Mouse (Mus musculus): ENCODE results near the gene Cox6b2.

Gene Cox6b2

GRCm38 (mm10) chr7:4764946-4765710 lies 12.2 kb upstream of the Cox6b2 start:
- DNase-seq (ENCODE audit: low spot score): peak; percentile 34

GRCm38 (mm10) chr7:4759670-4760069 lies 6.8 kb upstream of the Cox6b2 start:
- DNase-seq (ENCODE audit: low spot score): no peak

GRCm38 (mm10) chr7:4751971-4752820 lies 698 bp downstream of the Cox6b2 start:
- DNase-seq (ENCODE audit: low spot score): no peak

DNA sequence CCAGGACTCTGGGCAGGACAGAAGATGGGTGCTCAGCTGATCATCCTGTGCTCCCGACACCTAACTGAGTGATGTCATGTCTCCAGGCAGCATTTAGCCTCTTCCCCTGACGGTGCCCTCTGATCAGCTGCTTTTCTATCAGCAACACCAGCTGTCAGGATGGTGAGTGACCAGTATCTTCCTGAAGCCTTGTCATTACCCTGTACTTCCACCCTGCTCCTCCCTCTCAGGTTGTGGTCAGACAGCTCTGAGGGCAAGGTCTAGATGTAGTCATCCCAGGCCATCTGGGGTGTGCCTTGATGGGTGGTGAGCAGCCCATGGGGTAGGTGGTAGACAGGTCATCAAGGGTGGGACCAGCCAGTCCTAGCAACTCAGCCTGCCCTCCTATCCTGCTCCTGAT lies 3.7 kb downstream of the Cox6b2 start:
- DNase-seq (ENCODE audit: low spot score): no peak

DNA sequence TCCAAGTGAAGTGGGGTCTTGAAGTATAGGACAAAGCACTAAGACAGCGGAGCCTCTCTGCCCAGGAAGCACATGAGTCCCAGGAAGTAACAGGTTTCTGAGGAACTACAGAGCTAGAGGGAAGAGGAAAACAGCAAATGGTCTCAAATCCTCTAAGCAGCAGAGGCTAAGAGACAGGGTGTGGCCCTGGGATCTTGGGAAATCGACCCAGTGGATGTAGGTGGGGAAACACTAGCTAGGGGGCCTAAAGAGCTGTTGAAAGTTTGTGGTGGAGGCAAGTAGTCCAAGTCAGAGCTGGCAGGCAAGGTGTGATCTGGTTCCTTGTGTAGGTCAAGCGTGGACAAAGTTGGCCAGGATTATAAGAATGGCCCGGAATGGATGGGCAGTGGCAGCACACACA lies 4.6 kb downstream of the Cox6b2 start:
- no peak for DNase-seq (ENCODE audit: low spot score)

DNA sequence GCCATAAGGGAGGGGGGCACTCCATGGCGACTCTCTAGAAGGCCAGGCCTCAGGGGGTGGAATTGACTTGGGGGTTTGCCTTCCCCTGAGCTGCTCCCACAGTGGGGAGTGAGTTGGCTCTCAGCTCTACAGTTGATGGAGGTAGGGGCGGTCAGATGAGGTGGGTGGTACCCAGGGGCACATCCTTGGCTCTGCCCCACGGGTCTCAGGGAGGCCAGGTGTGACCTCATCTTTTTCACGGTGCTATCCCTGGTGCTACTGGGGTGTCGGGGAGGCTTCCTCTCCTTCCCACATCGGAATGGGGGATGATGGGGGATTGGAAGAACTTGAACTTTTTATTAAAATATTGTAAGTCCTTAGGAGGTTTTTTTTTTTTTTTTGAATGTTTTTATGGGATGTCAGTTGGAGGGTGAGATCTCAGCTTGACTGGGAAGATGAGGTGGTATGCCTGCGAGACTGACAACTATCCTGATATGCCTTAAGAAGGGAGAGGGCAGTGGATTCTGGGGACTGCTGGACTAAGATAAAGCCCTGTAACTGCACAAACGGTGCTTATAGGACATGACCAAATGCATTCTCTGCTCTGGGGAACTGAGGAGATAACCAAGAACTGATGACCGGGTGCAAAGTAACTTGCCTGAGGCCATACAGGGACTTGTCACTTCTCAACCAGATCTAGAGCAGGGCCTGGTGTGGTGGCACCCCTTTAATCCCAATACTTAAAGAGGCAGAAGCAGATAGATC lies 5.6 kb downstream of the Cox6b2 start:
- no peak for DNase-seq (ENCODE audit: low spot score)

- DNase-seq (ENCODE audit: low spot score): no peak
Measured at GRCm38 (mm10) chr7:4746326-4746980, 6.4 kb downstream of the Cox6b2 start.

DNA sequence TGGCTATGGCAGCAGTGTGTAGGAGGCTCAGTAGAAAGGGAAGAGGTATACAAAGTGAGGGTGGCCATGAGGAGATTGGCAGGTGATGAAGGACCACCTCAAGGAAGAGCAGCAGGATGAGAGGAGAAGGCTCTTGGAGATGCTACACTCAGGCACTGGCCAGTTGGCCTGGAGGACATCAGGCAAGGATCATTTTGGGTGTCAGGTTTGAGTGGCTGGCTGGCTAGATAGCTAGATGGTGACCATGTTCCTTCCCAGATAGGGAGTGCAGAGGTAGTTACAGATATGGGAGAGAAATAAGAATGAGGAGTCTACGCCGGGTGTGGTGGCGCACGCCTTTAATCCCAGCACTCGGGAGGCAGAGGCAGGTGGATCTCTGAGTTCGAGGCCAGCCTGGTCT lies 8.0 kb downstream of the Cox6b2 start:
- no peak for DNase-seq (ENCODE audit: low spot score)

DNA sequence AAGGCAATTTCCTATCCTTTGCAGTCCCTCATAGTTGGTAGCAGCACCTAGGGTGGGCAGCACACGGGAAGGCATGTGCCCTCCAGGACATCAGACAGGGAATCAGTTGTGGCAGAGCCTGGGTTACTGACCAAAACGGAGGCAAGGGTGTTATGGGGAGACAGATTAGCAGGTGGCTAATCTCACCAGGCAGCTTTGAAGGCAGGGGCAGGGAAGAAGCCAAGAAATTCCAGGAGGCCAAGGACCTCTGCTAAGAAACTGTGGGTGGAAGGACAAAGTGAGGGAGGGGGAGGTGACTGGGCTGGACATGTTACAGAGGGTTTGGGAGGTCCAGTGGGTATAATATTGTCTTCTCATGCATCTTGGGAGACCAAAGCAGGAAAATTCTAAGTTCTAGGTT lies 9.5 kb downstream of the Cox6b2 start:
- DNase-seq (ENCODE audit: low spot score): no peak

- no peak for DNase-seq (ENCODE audit: low spot score)
Measured at GRCm38 (mm10) chr7:4742482-4742819, 10.4 kb downstream of the Cox6b2 start.

DNA sequence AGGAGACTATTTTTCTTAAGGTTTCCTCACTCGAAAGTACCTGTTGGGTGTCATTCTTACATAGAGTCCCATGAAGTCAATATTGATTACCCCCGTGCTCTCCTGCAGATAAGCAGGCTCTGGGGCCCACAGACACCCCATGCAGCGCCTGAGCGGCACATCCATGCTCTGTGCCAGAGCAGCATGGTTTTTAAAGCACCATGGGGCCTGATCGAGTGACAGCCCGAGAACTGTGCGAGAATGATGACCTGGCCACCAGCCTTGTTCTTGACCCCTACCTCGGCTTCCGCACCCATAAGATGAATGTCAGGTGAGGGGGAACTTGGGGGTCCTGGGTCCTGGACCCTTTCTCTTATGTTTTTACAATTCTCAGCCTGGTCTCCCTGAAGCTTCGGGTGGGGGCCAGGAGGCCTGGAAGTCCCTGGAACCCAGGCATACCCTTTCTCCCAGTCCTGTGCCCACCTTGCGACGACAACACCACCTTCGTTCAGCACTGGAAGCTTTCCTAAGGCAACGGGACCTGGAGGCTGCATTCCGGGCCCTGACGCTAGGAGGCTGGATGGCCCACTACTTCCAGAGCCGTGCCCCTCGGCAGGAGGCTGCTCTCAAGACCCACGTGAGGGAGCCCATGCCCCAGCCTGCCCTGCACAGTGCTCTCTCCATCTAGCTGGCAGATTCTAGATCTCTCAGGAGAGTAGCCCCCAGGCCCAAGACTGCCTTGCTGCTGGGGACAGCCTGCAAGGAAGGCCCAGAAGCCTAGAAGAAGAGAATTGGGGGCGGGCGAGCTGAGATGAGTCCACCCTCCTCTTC lies 11.0 kb downstream of the Cox6b2 start:
- no peak for DNase-seq (ENCODE audit: low spot score)

DNA sequence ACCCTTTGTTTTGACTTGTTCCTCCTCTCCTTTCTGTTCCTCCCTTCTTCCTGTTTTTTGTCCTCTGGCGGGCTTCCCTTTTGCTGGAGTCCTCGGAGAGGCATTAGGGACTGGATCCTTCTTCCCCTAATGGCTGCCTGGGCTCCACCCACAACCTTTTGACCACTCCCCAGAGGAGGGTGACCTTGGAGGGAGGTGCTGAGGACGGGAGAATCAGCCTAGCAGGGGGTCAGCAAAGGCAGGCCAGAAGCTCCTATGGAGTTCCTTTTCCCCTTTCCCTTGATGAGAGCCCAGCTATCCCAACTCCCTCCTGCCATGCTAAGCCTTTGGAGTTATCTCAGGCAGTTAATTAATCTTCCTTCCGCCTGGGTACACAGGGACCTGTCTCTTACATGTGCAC lies 11.7 kb downstream of the Cox6b2 start:
- peak; percentile 28 for DNase-seq (ENCODE audit: low spot score)

- no peak for DNase-seq (ENCODE audit: low spot score)
Measured at GRCm38 (mm10) chr7:4740309-4740727, 12.6 kb downstream of the Cox6b2 start.

DNA sequence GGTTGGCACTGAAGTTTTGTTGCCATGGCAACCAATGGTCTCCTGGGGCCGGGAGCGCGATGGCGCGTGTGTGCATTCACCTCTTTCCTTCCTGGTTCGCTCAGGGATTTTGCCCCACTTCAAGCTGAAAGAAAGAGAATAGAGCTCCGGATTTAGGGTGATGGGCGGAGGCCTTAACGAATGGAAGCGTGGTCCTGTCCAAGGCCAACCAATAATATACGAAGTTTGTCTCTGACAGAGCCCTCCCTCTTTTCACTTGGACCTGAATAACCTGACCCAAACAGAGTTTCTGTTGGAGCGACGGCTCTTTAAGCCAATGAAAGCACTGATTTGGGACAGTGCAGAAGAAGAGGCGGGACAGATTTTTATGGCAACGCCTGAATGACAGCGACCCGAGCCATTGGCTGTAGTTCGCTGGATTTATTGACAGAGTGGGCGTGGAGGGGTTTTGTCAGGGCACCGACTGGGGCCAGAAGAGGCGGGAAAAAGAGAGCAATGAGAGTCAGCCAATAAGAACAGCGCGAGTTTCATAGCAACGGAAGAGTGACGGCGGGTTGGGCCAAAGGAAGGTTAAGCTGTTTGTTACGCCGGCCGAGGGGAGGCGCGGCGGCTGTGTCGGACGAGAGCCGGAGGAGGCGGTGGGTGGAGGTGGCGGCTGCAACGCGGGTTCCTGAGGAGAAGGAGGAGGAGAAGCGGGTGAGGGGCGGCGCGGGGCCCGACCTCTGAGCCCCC lies 13.2 kb downstream of the Cox6b2 start, which contains the start of gene Kmt5c:
Kmt5c (plus strand) TSS at position 572 of the 732 bp plus-strand sequence.
- DNase-seq (ENCODE audit: low spot score): peak; percentile 99

DNA sequence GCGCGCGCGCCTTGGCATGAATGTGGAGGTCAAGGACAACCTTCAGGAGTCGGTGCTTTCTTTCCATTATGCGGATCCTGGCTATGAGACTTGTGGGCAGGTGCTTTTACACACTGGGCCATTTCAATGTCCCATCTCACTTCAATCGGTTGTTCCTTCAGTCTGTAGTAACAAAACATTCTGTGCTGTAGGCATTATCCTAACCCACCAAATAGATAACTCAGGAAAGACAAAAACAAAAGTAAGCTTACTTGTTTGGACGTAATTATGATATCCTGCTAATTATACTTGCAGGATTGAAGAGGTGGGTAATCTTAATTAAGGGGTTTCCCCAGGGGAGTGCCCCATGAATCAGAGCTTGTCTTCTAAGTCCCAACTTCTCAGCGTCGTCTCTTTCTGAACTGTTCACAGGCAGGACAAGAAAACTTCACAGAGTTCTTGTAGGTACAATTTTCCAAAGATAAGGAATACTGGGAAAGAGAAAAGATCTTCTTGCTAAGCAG lies 13.8 kb downstream of the Cox6b2 start:
- DNase-seq (ENCODE audit: low spot score): no peak

DNA sequence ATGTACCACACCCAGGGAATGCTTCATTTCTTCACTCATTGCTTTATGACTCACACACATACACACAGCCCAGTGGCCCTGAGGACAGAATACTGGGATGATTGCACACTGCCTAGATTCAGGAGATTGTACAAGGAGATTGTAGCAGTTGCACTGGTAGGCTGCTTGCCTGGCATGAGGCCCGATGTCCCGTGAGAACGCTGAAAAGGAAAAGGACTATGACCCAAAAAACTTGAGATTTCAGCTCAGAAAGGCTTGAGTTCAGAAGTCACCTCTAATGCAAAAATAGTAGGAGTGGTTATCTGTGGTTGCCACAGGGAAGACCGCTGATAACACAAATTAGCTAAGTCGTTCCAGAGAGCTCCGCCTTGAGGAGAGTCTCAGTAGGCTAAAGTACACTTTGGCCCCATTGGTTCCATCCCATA lies 19.9 kb downstream of the Cox6b2 start:
- DNase-seq (ENCODE audit: low spot score): no peak

GRCm38 (mm10) chr7:4731090-4731489 lies 21.8 kb downstream of the Cox6b2 start:
- no peak for DNase-seq (ENCODE audit: low spot score)

DNA sequence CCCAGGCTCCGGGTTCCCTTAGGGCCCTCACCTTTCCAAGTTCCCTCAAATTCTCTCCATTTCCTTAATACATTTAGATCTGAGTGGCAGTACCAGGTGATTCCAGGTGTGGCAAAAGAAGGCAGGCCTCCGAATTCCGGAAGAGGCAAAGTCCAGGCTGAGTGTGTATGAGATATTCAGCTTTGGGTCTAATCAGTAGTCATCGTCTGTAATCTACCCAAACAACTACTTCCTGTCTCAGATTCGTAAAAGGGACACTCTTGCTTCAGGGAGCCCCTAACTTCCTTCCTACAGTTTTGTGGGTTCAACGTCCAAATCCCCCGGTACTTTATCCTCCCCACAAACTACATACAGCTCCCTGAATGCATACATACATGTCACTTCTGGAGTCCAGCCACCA lies 27.7 kb downstream of the Cox6b2 start, which contains the start of gene Tmem150b:
Tmem150b (minus strand) TSS at position 81 of the 400 bp plus-strand sequence.
- DNase-seq (ENCODE audit: low spot score): no peak

GRCm38 (mm10) chr7:4724359-4724758 lies 28.5 kb downstream of the Cox6b2 start:
- no peak for DNase-seq (ENCODE audit: low spot score)

DNA sequence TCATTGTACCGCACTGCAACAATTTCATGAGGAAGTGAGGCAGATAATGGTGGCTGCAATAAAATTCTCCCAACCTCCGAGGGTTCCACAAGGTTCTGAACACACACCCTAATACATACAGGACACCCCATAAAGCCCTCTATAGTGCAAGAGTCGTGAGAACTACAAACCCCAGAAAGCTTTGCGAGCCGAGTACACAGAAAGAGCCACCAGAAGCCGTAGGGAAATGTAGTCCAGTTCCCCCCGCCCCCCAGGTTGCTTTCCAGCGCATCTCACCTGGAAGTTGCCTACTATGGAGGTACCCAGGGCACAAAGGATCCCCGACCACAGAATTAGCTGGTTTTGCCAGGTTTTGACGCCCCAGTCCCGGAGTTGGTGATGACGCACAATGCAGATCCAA lies 29.4 kb downstream of the Cox6b2 start:
- DNase-seq (ENCODE audit: low spot score): peak; percentile 52
